Mouse (Mus musculus) myocyte (in vitro differentiated cells): ENCODE results near the gene Yaf2. TPM values are rescaled to one million over a fixed set of nuclear protein-coding genes. Genes with fewer than 3 reads are reported as not detected.

Experiments used
- H3K27me3 ChIP-seq: one replicate; pipeline ENCODE4 v1.6.1; 2011; ENCODE audit not compliant: control insufficient read depth, insufficient read depth, insufficient read length
- H3K36me3 ChIP-seq: one replicate; pipeline ENCODE4 v1.6.1; 2011; ENCODE audit not compliant: control insufficient read depth, insufficient read depth
- H3K4me2 ChIP-seq: one replicate; pipeline ENCODE4 v1.6.1; 2011; ENCODE audit warnings: low read depth, control low read depth
- H3K4me3 ChIP-seq: one replicate; pipeline ENCODE4 v1.5.1; 2011; ENCODE audit warnings: mild to moderate bottlenecking, control low read depth, moderate library complexity
- H3K79me2 ChIP-seq: one replicate; pipeline ENCODE4 v1.6.1; 2011; ENCODE audit not compliant: control insufficient read depth, insufficient read depth
- H3ac ChIP-seq: one replicate; pipeline ENCODE4 v1.6.1; 2011; ENCODE audit not compliant: control insufficient read depth, insufficient read length
- CEBPB ChIP-seq: IDR thresholded peaks from 2 replicates; pipeline ENCODE4 v1.6.1; 2011; ENCODE audit warnings: mild to moderate bottlenecking, moderate library complexity; ENCODE audit not compliant: poor library complexity, insufficient read depth, severe bottlenecking
- E2F4 ChIP-seq: IDR thresholded peaks from one replicate; pipeline ENCODE4 v1.6.1; 2011; ENCODE audit warnings: mild to moderate bottlenecking, control low read depth, moderate library complexity; ENCODE audit not compliant: insufficient read depth
- MAX ChIP-seq: IDR thresholded peaks from one replicate; pipeline ENCODE4 v1.6.1; 2011; ENCODE audit warnings: low read depth, mild to moderate bottlenecking, control low read depth
- MYOD1 ChIP-seq, 3 experiments: IDR thresholded peaks; one replicate each; pipeline ENCODE4 v1.6.1; 2011; ENCODE audit warnings: control low read depth in 2 of 3, low read depth in 2 of 3, mild to moderate bottlenecking in 2 of 3, moderate library complexity in 1 of 3; ENCODE audit not compliant: insufficient read length in 2 of 3, control insufficient read depth in 1 of 3
- MYOG ChIP-seq, 3 experiments: IDR thresholded peaks; one replicate each; pipeline ENCODE4 v1.6.1; 2011; ENCODE audit warnings: control low read depth in 2 of 3, low read depth in 2 of 3, mild to moderate bottlenecking in 2 of 3; ENCODE audit not compliant: insufficient read length in 2 of 3, control insufficient read depth in 1 of 3, insufficient read depth in 1 of 3
- POLR2A ChIP-seq: IDR thresholded peaks from one replicate; pipeline ENCODE4 v1.6.1; 2011; ENCODE audit warnings: low read depth, mild to moderate bottlenecking, control low read depth, moderate library complexity; ENCODE audit not compliant: insufficient read length
- POLR2AphosphoS2 ChIP-seq: IDR thresholded peaks from one replicate; pipeline ENCODE4 v1.6.1; 2011; ENCODE audit warnings: low read depth, control low read depth; ENCODE audit not compliant: insufficient read length
- REST ChIP-seq: IDR thresholded peaks from one replicate; pipeline ENCODE4 v1.6.1; 2011; ENCODE audit warnings: mild to moderate bottlenecking, control low read depth, moderate library complexity; ENCODE audit not compliant: insufficient read depth, insufficient read length
- SRF ChIP-seq: IDR thresholded peaks from one replicate; pipeline ENCODE4 v1.6.1; 2011; ENCODE audit warnings: low read depth; ENCODE audit not compliant: control insufficient read depth, insufficient read length
- TCF12 ChIP-seq: IDR thresholded peaks from one replicate; pipeline ENCODE4 v1.6.1; 2011; ENCODE audit warnings: mild to moderate bottlenecking, control low read depth; ENCODE audit not compliant: poor library complexity, insufficient read depth, severe bottlenecking
- TCF3 ChIP-seq: IDR thresholded peaks from one replicate; pipeline ENCODE4 v1.6.1; 2011; ENCODE audit warnings: low read depth, control low read depth; ENCODE audit not compliant: insufficient read length
- USF1 ChIP-seq: IDR thresholded peaks from one replicate; pipeline ENCODE4 v1.6.1; 2011; ENCODE audit warnings: low read depth, mild to moderate bottlenecking, control low read depth, moderate library complexity
- polyA plus RNA-seq: library from polyadenylated mRNA; unstranded; fragments of >200 nt; fragmentation: generic; extraction: Trizol; gene quantifications from one replicate; pipeline ENCODE4 v1.2.1, GENCODE M21; 2012; ENCODE audit warnings: missing spikeins

Gene Yaf2
- polyA plus RNA-seq, 1 experiment, result 22.1 TPM

- Histone ChIP-seq H3K4me2 (no peak overlapping the region), H3K4me3 (no peak overlapping the region), H3K27me3 (no peaks in the 10 kb centered on the region), H3ac (no peak overlapping the region), H3K36me3 (peaks cover 7% of the 10 kb centered on the region), H3K79me2 (peaks cover 29% of the 10 kb centered on the region)
- no peak for TF ChIP-seq MYOD1 (IDR thresholded peaks at IDR 0.05; ENCODE audit: control insufficient read depth in 1 of 3, insufficient read length in 2 of 3, low read depth in 2 of 3)
- no peak for TF ChIP-seq SRF
- no peak for TF ChIP-seq TCF12
- no peak for TF ChIP-seq CEBPB
- no peak for TF ChIP-seq E2F4
- TF ChIP-seq POLR2AphosphoS2, result no peak
- no peak for TF ChIP-seq POLR2A
- no peak for TF ChIP-seq USF1
- no peak for TF ChIP-seq MAX
- TF ChIP-seq MYOG (IDR thresholded peaks at IDR 0.05; ENCODE audit: control insufficient read depth in 1 of 3, insufficient read depth in 1 of 3, insufficient read length in 2 of 3, low read depth in 2 of 3), result no peak
- no peak for TF ChIP-seq TCF3
- no peak for TF ChIP-seq REST
Measured at GRCm38 (mm10) chr15:93259933-93260332, 76.8 kb downstream of the Yaf2 start.

GRCm38 (mm10) chr15:93255295-93255694, 81.4 kb downstream of the Yaf2 start:
- no peak overlapping the region for H3K4me2 ChIP-seq
- H3K27me3 ChIP-seq, result no peaks in the 10 kb centered on the region
- H3K36me3 ChIP-seq, result peaks cover 12% of the 10 kb centered on the region
- H3ac ChIP-seq, result no peak overlapping the region
- no peak overlapping the region for H3K4me3 ChIP-seq
- H3K79me2 ChIP-seq, result no peaks in the 10 kb centered on the region
- TF ChIP-seq E2F4 (no peak), SRF (no peak), TCF3 (no peak), POLR2A (no peak), MAX (no peak), REST (no peak), USF1 (no peak), MYOD1 (IDR thresholded peaks at IDR 0.05; ENCODE audit: control insufficient read depth in 1 of 3, insufficient read length in 2 of 3, low read depth in 2 of 3) (no peak), TCF12 (no peak), POLR2AphosphoS2 (no peak), CEBPB (no peak), MYOG (IDR thresholded peaks at IDR 0.05; ENCODE audit: control insufficient read depth in 1 of 3, insufficient read depth in 1 of 3, insufficient read length in 2 of 3, low read depth in 2 of 3) (no peak)

GRCm38 (mm10) chr15:93253172-93253571, 83.6 kb downstream of the Yaf2 start:
- Histone ChIP-seq H3K36me3 (peaks cover 15% of the 10 kb centered on the region), H3K4me3 (no peak overlapping the region), H3K27me3 (no peaks in the 10 kb centered on the region), H3K79me2 (no peaks in the 10 kb centered on the region), H3K4me2 (no peak overlapping the region), H3ac (no peak overlapping the region)
- TF ChIP-seq POLR2A, result no peak
- no peak for TF ChIP-seq POLR2AphosphoS2
- TF ChIP-seq USF1, result no peak
- no peak for TF ChIP-seq TCF12
- no peak for TF ChIP-seq E2F4
- TF ChIP-seq TCF3, result no peak
- no peak for TF ChIP-seq CEBPB

GRCm38 (mm10) chr15:93252396-93252795, 84.3 kb downstream of the Yaf2 start:
- Histone ChIP-seq H3K36me3 (peaks cover 19% of the 10 kb centered on the region), H3ac (no peak overlapping the region), H3K79me2 (no peaks in the 10 kb centered on the region), H3K4me2 (no peak overlapping the region), H3K27me3 (no peaks in the 10 kb centered on the region), H3K4me3 (no peak overlapping the region)
- TF ChIP-seq MYOG (IDR thresholded peaks at IDR 0.05; ENCODE audit: control insufficient read depth in 1 of 3, insufficient read depth in 1 of 3, insufficient read length in 2 of 3, low read depth in 2 of 3) (no peak), USF1 (no peak), MYOD1 (IDR thresholded peaks at IDR 0.05; ENCODE audit: control insufficient read depth in 1 of 3, insufficient read length in 2 of 3, low read depth in 2 of 3) (no peak), POLR2A (no peak), MAX (no peak), TCF3 (no peak), POLR2AphosphoS2 (no peak), REST (no peak), E2F4 (no peak), CEBPB (no peak), SRF (no peak), TCF12 (no peak)
